Mouse (Mus musculus): ENCODE results near the gene Prpf8.

- TF ChIP-seq CTCF (IDR thresholded peaks at IDR 0.05; ENCODE audit: control insufficient read depth, insufficient read depth, low read length) (no peak), POLR2A (IDR thresholded peaks at IDR 0.05; ENCODE audit: borderline replicate concordance, control insufficient read depth, low read depth, low read length) (no peak)
Measured at GRCm38 (mm10) chr11:75533314-75534015, 46.8 kb downstream of the Prpf8 start.
